Mouse (Mus musculus) heart, embryonic 14.5 days (tissue): ENCODE data around the gene Il15. TPM values are rescaled to one million over a fixed set of nuclear protein-coding genes. Genes with fewer than 3 reads are reported as not detected.
A peak's percentile ranks its signal among the peaks of the same experiment; 100 is the strongest.

Source experiments
- ATAC-seq: fragments of 200-750 bp; cut with Nextera tagmentation; 2 replicates; pipeline ENCODE4 v1.8.0; 2017; ENCODE audit warnings: low read depth, moderate TSS enrichment; ENCODE audit not compliant: insufficient number of reproducible peaks, insufficient read depth, low FRiP score
- H3K27ac ChIP-seq, 2 experiments: fragments of 200-500 bp in 1 of 2; fragments of 300-500 bp in 1 of 2; sonication (generic) in 1 of 2; replicated peaks in 1 of 2; 2 replicates each; pipeline ENCODE4 v1.5.1; 2012 to 2014; ENCODE audit warnings: low read depth in 2 of 2, low read length in 2 of 2, control low read depth in 1 of 2, mild to moderate bottlenecking in 1 of 2, mixed read lengths in 1 of 2; ENCODE audit not compliant: control insufficient read depth in 1 of 2, insufficient read depth in 1 of 2
- H3K27me3 ChIP-seq: fragments of 300-500 bp; sonication (generic); 2 replicates; pipeline ENCODE4 v1.6.1; 2014; ENCODE audit warnings: mild to moderate bottlenecking, low read length, control low read depth; ENCODE audit not compliant: control insufficient read depth, insufficient read depth
- H3K36me3 ChIP-seq: fragments of 300-500 bp; sonication (generic); 2 replicates; pipeline ENCODE4 v1.6.1; 2014; ENCODE audit warnings: mild to moderate bottlenecking, control low read depth, low read length, mixed read lengths; ENCODE audit not compliant: control insufficient read depth, insufficient read depth
- H3K4me1 ChIP-seq, 2 experiments: fragments of 200-500 bp in 1 of 2; fragments of 300-500 bp in 1 of 2; sonication (generic) in 1 of 2; 2 replicates each; pipeline ENCODE4 v1.6.1; 2012 to 2014; ENCODE audit warnings: low read length in 2 of 2, control low read depth in 1 of 2, mixed read lengths in 1 of 2; ENCODE audit not compliant: control insufficient read depth in 2 of 2, insufficient read depth in 2 of 2
- H3K4me2 ChIP-seq: fragments of 300-500 bp; sonication (generic); 2 replicates; pipeline ENCODE4 v1.6.1; 2014; ENCODE audit warnings: mild to moderate bottlenecking, low read length
- H3K4me3 ChIP-seq, 2 experiments: fragments of 200-500 bp in 1 of 2; fragments of 300-500 bp in 1 of 2; sonication (generic) in 1 of 2; 2 replicates each; pipeline ENCODE4 v1.5.1; 2012 to 2014; ENCODE audit warnings: low read length in 2 of 2, mild to moderate bottlenecking in 2 of 2, control low read depth in 1 of 2, low read depth in 1 of 2, moderate library complexity in 1 of 2; ENCODE audit not compliant: control insufficient read depth in 1 of 2, insufficient read depth in 1 of 2
- H3K9ac ChIP-seq: fragments of 300-500 bp; sonication (generic); 2 replicates; pipeline ENCODE4 v1.6.1; 2014; ENCODE audit warnings: mild to moderate bottlenecking, low read length
- H3K9me3 ChIP-seq: fragments of 300-500 bp; sonication (generic); 2 replicates; pipeline ENCODE4 v1.6.1; 2016; ENCODE audit warnings: low read length, control low read depth; ENCODE audit not compliant: control insufficient read depth
- WGBS: fragments of 180-500 bp; shearing (Covaris S2); extraction: QIAGEN DNeasy Blood & Tissue Kit; methylation state at CpG from one replicate; pipeline ENCODE4 v1.1.7; 2014; 5-methylcytosine and 5-hydroxymethylcytosine counted together
- polyA plus RNA-seq: library from polyadenylated mRNA; unstranded; fragments of >200 nt; fragmentation: Nextera tagmentation; extraction: Ambion mirVana; gene quantifications from 2 replicates; pipeline ENCODE4 v1.2.1, GENCODE M21; 2014

Il15 gene
- 23.0 and 26.8 TPM in 2 replicates for polyA plus RNA-seq

DNA sequence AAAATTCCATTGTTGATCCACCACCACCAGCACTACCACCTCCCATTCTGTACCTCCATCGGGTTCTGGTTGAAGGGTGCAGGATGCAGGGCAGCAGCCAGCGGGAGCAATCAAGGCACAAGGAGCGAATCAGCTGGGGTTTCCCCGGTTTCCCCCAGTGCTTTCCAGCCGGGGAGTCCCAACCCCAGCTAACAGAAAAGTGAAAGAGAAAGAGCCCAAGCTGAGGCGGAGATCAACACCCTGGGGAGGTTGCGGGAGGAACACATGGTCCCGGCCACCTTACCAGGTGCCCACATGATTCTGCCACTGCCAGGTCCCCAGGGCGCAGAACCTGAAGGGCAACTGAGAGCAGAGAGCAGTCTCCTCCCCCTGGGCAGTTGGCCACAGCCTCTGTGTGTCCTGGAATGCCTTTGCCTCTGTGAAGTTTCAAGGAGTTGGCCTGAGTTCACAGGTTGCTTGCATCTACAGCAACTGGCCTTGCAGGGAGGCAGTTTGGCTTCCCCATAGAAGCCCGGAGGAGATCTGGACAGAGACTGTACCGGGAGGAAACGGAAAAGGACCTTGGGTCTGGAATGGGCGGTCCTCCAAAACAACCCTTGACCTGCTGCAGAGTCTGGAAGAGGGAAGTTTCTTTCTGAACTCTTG lies at the start of gene Il15:
TSS of gene Il15 (minus strand) at position 537 of the 645 bp plus-strand sequence.
- H3K4me2 ChIP-seq: peak within 1 kb of the TSS; percentile 82
- 4% methylated on average over 13 of the region's 13 CpGs for WGBS
- ATAC-seq: peak; percentile 78
- H3K4me3 ChIP-seq: peak within 1 kb of the TSS; percentile 58 to 74
- H3K9me3 ChIP-seq: no peaks in the 10 kb centered on the region
- peaks cover 7 to 13% of the 10 kb centered on the region in 2 experiments; a peak in 3 of 4 replicates for H3K4me1 ChIP-seq
- H3K9ac ChIP-seq: peak within 1 kb of the TSS; percentile 80
- H3K36me3 ChIP-seq: no peaks in the 10 kb centered on the region
- no peaks in the 10 kb centered on the region for H3K27me3 ChIP-seq
- H3K27ac ChIP-seq: peak within 1 kb of the TSS; percentile 88 to 91

DNA sequence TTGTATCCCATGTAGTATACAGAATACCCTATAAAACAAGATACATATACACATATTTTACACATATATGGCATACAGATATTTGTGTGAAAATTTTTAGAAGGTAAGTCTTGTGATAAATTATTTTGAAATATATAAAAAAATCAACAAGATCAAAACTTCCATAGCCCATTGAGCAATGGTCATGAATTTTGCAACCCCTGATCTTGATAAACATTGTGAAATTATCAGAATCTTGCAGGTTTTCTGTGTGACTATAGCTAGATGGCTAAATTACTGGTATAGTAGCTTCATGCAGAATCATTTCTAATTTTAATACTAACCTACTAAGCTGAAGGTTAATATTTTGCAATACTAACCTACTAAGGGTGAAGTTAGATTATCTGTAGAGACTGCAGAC lies 41.9 kb upstream of the Il15 start:
- no peak for ATAC-seq

DNA sequence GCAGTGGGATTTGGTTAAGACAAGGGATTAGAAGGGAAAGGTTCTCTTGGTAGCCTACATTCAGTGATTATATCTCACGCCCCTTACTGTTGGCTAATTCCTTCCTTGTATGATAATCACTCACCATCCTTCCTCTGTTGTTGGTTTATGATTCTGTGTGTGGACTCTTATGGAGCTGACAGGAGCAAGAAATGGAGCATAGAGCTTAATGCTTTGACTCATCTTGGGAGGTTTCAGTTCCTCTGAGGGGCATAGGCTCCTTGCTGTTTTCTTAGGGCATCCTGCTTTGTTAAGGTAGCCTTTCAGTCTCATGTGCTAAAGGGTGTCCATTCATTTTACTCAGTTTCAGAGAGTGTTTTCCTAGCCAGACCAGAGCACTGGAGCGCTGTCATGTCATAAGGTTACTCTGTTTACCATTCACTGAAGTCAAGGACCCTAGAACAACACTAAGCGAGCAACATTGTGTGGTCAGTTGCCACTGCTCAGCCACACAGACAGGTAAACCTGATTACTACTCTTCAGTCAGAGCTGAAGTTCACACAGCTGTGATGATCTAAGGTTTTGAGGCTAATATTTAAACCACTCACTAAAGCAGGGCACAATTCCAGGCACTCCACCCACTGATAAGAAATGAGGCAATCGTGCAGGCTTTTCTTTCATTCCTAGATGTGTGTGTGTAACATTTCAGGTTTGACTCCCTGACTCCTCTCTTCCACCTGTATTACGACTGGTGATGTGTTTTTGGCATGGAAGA lies 13.7 kb upstream of the Il15 start:
- Histone ChIP-seq H3K9ac (no peak overlapping the region), H3K9me3 (no peaks in the 10 kb centered on the region), H3K4me2 (no peak overlapping the region), H3K36me3 (no peaks in the 10 kb centered on the region), H3K4me1 (no peaks in the 10 kb centered on the region), H3K4me3 (no peak overlapping the region), H3K27ac (no peak overlapping the region), H3K27me3 (no peaks in the 10 kb centered on the region)
- no peak for ATAC-seq
- 60% methylated on average over 5 of the region's 5 CpGs for WGBS

More for the DNA sequence above, 41.9 kb upstream of the Il15 start:
- Histone ChIP-seq H3K36me3 (no peaks in the 10 kb centered on the region), H3K4me2 (no peak overlapping the region), H3K27me3 (no peaks in the 10 kb centered on the region), H3K9ac (no peak overlapping the region), H3K9me3 (no peaks in the 10 kb centered on the region), H3K4me1 (no peaks in the 10 kb centered on the region), H3K4me3 (no peak overlapping the region), H3K27ac (no peak overlapping the region)

DNA sequence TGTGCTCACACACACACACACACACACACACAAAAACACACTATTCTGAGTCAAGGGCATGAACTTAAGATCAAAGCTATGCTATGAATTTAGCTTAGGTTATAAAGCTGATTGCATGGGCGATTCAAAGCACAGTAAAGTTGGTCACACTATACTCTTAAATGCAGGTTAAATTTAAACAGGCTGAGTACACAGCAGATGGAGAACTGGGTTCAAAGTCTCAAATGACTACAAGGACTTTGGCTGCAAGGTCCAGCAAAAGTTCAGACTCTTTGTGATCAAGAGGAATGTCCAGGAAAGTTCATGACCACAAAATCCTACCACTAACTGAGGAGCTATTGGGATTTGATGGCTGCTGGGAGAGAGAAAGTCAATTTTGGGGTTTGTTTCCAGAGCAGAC lies 12.5 kb upstream of the Il15 start:
- Histone ChIP-seq H3K36me3 (no peaks in the 10 kb centered on the region), H3K27me3 (no peaks in the 10 kb centered on the region), H3K4me2 (no peak overlapping the region), H3K27ac (no peak overlapping the region), H3K4me3 (no peak overlapping the region), H3K9me3 (no peaks in the 10 kb centered on the region), H3K4me1 (no peaks in the 10 kb centered on the region), H3K9ac (no peak overlapping the region)
- no peak for ATAC-seq
- WGBS: 81% methylated on average over 1 of the region's 1 CpGs

DNA sequence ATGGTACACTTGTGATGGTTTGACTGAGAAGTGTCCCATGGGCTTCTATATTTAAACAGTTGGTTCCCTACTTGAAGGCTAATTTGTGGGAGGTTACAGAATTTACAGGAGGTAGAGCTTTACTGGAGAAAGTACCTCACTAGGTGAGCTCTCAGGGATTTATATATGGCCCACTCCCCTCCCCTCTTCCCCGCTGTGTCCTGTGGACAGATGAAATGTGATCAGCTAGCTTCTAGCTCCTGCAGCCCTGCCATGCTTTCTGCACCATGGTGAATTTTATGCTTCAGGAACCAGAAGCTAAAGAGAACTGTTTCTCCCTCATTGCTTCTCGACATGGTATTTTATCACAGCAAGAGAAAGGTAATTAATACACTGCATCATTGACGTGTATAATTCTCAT lies 7.1 kb upstream of the Il15 start:
- Histone ChIP-seq H3K9me3 (no peaks in the 10 kb centered on the region), H3K4me2 (no peak overlapping the region), H3K4me1 (no peaks in the 10 kb centered on the region), H3K9ac (no peak overlapping the region), H3K36me3 (no peaks in the 10 kb centered on the region), H3K27me3 (no peaks in the 10 kb centered on the region), H3K27ac (no peak overlapping the region), H3K4me3 (no peak overlapping the region)
- ATAC-seq: no peak
- 75% methylated on average over 3 of the region's 3 CpGs for WGBS

DNA sequence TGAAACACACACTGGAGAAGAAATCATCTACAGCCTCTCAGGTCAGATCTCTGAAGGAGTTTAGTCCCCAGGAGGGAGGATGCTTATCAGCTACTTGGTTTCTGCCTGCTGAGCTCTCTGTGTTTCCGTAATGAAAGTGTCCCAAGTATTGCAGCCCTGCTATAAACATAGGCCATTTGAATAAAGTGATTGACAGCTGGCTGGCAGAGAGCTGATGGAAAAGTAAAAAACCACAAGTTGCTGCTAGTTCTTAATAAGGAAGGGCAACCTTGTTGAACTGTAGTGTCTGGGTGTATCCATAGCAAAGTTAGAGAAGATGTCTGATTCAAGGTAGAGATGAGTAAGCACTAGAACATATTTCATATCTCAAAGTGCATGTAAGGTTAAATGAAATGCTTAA lies 4.0 kb upstream of the Il15 start:
- Histone ChIP-seq H3K9me3 (no peaks in the 10 kb centered on the region), H3K9ac (no peak overlapping the region), H3K4me1 (peaks cover 2 to 6% of the 10 kb centered on the region in 2 experiments; a peak in 1 of 4 replicates), H3K4me2 (no peak overlapping the region), H3K36me3 (no peaks in the 10 kb centered on the region), H3K27ac (no peak overlapping the region), H3K4me3 (no peak overlapping the region), H3K27me3 (no peaks in the 10 kb centered on the region)
- no peak for ATAC-seq
- WGBS: 40% methylated on average over 1 of the region's 1 CpGs

DNA sequence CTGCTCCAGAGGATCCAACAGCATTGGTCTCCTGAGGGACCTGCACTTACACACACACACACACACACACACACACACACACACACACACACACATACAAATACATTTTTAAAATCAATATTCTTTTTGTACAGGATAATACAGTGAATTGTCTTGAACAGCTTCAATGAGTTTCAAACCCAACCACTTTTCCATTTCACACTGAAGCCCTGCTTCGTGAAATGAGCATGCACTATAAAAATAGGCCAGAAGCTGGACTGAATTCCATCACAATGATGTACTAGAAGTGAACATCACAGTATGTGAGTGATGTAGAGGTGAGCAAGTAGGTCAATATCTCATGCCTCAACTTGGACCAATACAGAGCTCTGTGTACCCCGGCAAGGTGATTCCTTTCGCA lies 1.0 kb upstream of the Il15 start:
- no peaks in the 10 kb centered on the region for H3K9me3 ChIP-seq
- 79% methylated on average over 3 of the region's 3 CpGs for WGBS
- ATAC-seq: no peak
- H3K27ac ChIP-seq: no peak overlapping the region
- no peak overlapping the region for H3K9ac ChIP-seq
- H3K27me3 ChIP-seq: no peaks in the 10 kb centered on the region
- no peak overlapping the region for H3K4me3 ChIP-seq
- no peak overlapping the region for H3K4me2 ChIP-seq
- H3K36me3 ChIP-seq: no peaks in the 10 kb centered on the region
- peaks cover 6 to 9% of the 10 kb centered on the region in 2 experiments; a peak in 3 of 4 replicates for H3K4me1 ChIP-seq
